Mouse (Mus musculus): Measurements from ENCODE around the gene Gm20897.
"Not testable (repeated sequence)": the region's sequence is repeated elsewhere in the genome, so short reads cannot be mapped to it uniquely, and the experiment has no call there.

Gm20897 gene

GRCm38 (mm10) chrY:38502138-38502537, at the start of gene Gm20897:
Gene Gm20897, minus strand, starts transcription at chrY:38502238.
- DNase-seq (ENCODE audit: low spot score in 2 of 2) = not testable (repeated sequence)
